Mouse (Mus musculus) right cerebral cortex, adult 2 months (tissue): ENCODE measurements at regions not wholly inside any gene's neighbourhood (a gene's known extent, or its start where the extent isn't known, plus 50 kb on each side); places are given as distances from the start of the nearest gene placed in this dataset.
"Not testable (repeated sequence)": the region's sequence is repeated elsewhere in the genome, so short reads cannot be mapped to it uniquely, and the experiment has no call there.

ENCODE experiments used
- DNase-seq, 2 experiments: peaks; one replicate each; pipeline ENCODE4 v3.0.0; 2021 to 2022; ENCODE audit warnings: low spot score in 2 of 2

DNA sequence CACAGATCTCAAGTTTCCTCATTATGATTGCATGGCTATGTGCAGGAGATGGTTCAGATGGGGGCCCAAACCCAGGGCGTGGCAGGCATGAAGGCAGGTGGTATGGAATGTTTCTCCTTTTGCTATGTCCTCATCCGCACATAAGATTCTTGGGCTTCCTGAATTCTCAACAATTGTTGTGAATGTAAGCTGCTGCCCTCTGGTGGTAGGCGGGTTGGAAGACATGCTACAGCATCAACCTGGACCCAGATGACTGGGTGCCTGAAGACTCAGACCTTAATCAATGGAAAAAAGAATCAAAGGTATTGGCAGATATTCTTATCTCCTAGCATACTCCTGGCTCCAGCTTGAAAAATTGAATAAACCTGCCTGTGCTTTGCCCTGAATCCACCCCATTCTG is 211.3 kb upstream of the Gm4985 start:
- DNase-seq: peak in 1 of 2 experiments; percentile 1

DNA sequence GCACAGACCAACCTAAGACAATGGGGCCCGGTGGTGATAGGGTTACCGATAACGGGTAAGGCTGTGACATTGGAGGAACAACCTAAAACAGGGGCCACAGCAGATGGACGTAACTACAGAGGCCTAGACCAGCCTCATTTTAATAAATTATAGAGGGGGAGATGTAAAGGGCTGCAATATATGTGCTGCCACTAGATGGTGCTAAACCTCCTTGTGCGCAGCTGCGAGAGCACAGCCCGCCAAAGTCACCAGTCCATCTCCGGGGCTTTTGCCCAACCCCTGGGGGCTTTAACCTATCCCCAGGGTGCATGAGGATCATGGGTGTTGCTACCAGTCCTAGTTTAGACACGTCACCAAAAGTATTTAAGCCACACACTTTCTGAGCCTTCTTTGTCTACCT is 202.9 kb upstream of the Gm4985 start:
- peak in 1 of 2 experiments; percentile 1 for DNase-seq

DNA sequence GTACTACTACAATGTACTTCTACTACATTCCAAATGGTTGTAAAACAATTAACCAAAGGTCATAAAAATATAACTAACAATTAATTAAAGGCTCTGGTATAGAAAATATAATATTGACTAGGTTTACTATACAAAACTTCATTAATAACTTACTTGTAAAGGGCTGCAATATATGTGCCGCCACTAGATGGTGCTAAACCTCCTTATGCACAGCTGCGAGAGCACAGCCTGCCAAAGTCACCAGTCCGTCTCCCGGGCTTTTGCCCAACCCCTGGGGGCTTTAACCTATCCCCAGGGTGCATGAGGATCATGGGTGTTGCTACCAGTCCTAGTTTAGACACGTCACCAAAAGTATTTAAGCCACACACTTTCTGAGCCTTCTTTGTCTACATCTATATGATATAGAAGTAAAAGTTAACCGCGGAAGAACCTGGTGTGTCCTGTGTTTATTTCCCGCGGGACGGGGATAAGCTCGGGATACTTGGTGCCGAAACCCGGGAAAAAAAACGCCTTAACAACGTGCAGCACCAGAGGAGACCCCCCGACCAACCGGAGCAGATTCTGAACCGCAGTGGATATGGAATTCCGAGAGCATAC is 194.6 kb upstream of the Gm4985 start:
- not testable (repeated sequence) for DNase-seq
